Mouse (Mus musculus): ENCODE data around the gene Myo1g. TPM values are rescaled to one million over a fixed set of nuclear protein-coding genes. Genes with fewer than 3 reads are reported as not detected.

Gene Myo1g
- polyA plus RNA-seq, 1 experiment from 2014 or later: 50.6 TPM

- no peak for DNase-seq (ENCODE audit: low spot score)
Observed at GRCm38 (mm10) chr11:6463159-6463837, 57.5 kb downstream of the Myo1g start.

Small RNAs within 50 kb of the gene (microRNA-seq; reads per million reads assigned to microRNA genes)
- gene Gm22123 (ENCODE audit: borderline number of aligned reads): not detected

Other genes starting within 250 kb of the Myo1g start
- 75.7 and 79.0 TPM in 2 replicates for gene Tmed4, start 246.1 kb downstream of the Myo1g start, polyA plus RNA-seq (2015; fragmentation: Nextera tagmentation; extraction: Ambion mirVana)
- 82.0 and 83.5 TPM in 2 replicates for gene Ogdh, start 229.3 kb downstream of the Myo1g start, polyA plus RNA-seq (2015; fragmentation: Nextera tagmentation; extraction: Ambion mirVana)
- 12.2 and 14.9 TPM in 2 replicates for gene Zmiz2, start 131.9 kb downstream of the Myo1g start, polyA plus RNA-seq (2015; fragmentation: Nextera tagmentation; extraction: Ambion mirVana)
- gene Ppia, start 105.5 kb downstream of the Myo1g start, polyA plus RNA-seq (2015; fragmentation: Nextera tagmentation; extraction: Ambion mirVana): 7,546 and 8,495 TPM in 2 replicates
- 715 and 776 TPM in 2 replicates for gene H2afv, start 76.5 kb downstream of the Myo1g start, polyA plus RNA-seq (2015; fragmentation: Nextera tagmentation; extraction: Ambion mirVana)
- gene Purb, start 45.0 kb downstream of the Myo1g start, polyA plus RNA-seq (2015; fragmentation: Nextera tagmentation; extraction: Ambion mirVana): 17.8 and 22.5 TPM in 2 replicates
- 189 and 190 TPM in 2 replicates for gene Ccm2, start 25.9 kb upstream of the Myo1g start, polyA plus RNA-seq (2015; fragmentation: Nextera tagmentation; extraction: Ambion mirVana)
- 0.26 and 0.33 TPM in 2 replicates for gene Nacad, start 85.1 kb upstream of the Myo1g start, polyA plus RNA-seq (2015; fragmentation: Nextera tagmentation; extraction: Ambion mirVana)
- gene Tbrg4, start 105.1 kb upstream of the Myo1g start, polyA plus RNA-seq (2015; fragmentation: Nextera tagmentation; extraction: Ambion mirVana): 41.6 and 43.4 TPM in 2 replicates
- gene Wap, start 117.7 kb upstream of the Myo1g start, polyA plus RNA-seq (2015; fragmentation: Nextera tagmentation; extraction: Ambion mirVana): 0.29 and 0.53 TPM in 2 replicates
- 14.8 and 18.4 TPM in 2 replicates for gene Ramp3, start 137.6 kb upstream of the Myo1g start, polyA plus RNA-seq (2015; fragmentation: Nextera tagmentation; extraction: Ambion mirVana)